Mouse (Mus musculus): ENCODE data around the gene Sec11a. TPM values are rescaled to one million over a fixed set of nuclear protein-coding genes. Genes with fewer than 3 reads are reported as not detected.

Sec11a gene
- polyA plus RNA-seq, 1 experiment from 2014 or later, result 164 TPM

DNA sequence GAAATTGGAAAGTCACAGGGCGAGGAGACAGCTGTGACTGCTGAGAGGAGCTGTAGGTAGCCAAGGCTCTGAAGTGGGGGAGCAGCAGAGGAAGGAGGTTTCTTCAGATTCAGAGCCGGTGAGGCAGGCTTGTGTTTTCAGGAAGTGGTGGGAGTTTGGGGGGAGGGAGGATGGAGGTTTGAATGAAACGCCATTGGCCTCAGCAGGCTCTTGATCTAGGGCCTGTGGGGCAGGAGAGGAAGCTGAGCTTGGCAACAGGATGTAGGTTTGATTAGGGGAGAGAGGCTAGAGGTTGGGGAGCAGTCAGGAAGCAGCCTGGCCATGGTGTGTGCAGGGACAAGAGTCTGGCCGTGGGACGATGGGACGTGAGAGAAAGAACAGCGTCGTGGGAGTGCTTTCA, 82.7 kb downstream of the Sec11a start:
- no peak overlapping the region for H3K9ac ChIP-seq (replicated peaks)
- no peak overlapping the region for H3K4me3 ChIP-seq
- no peaks in the 10 kb centered on the region for H3K9me3 ChIP-seq
- H3K27ac ChIP-seq (replicated peaks), result no peak overlapping the region
- no peaks in the 10 kb centered on the region for H3K27me3 ChIP-seq
- peaks cover 28% of the 10 kb centered on the region for H3K4me1 ChIP-seq
- H3K4me2 ChIP-seq (replicated peaks), result no peak overlapping the region
- 77% methylated on average over 8 of the region's 8 CpGs for WGBS
- H3K36me3 ChIP-seq, result peaks cover 55% of the 10 kb centered on the region
- no peak for ATAC-seq (ENCODE audit: low FRiP score, low read depth)

DNA sequence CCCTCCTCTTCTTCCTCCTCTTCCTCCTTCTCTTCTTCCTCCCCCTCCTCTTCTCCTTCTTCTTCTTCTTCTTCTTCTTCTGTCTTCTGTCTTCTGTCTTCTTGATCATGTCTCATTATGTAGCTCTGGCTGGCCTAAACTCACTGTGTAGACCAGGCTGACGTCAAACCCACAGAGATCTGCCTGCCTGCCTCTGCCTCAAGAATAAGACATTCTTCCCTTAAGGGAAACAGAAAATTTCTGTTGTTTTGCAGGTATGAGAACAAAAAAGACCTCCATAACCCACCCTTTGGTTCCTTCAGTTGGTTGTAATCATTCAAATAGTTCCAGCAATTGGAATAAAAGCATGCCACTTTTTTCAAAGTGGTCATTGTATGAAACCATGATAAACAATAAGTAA, 83.4 kb downstream of the Sec11a start:
- ATAC-seq (ENCODE audit: low FRiP score, low read depth), result no peak
- Histone ChIP-seq H3K4me2 (replicated peaks) (peak overlapping the region; percentile 82; the same call in 1 of the 2 replicates), H3K9me3 (no peaks in the 10 kb centered on the region), H3K4me3 (no peak overlapping the region), H3K4me1 (peaks cover 28% of the 10 kb centered on the region), H3K27ac (replicated peaks) (no peak overlapping the region), H3K9ac (replicated peaks) (no peak overlapping the region), H3K36me3 (peaks cover 48% of the 10 kb centered on the region), H3K27me3 (no peaks in the 10 kb centered on the region)
- WGBS, result 65% methylated on average over 1 of the region's 1 CpGs

DNA sequence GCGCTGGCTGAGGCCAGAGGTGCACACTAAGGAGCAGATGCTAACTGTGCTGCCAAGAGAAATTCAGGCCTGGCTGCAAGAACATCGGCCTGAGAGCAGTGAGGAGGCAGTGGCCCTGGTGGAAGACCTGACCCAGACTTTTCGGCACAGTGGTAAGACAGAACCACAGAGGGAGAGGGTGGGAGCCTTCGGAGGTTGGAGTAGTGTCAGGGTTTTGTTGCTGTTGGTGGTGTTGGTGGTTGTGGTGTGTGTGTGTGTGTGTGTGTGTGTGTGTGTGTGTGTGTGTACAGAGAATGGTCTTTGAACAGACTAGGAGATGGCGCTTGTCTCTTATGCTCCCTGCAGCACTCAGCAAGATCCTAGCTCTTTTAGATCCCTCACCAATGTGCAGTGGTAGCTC, 84.1 kb downstream of the Sec11a start:
- peaks cover 28% of the 10 kb centered on the region for H3K4me1 ChIP-seq
- H3K4me2 ChIP-seq (replicated peaks), result peak overlapping the region; percentile 82
- H3K4me3 ChIP-seq, result peak overlapping the region; percentile 15; the same call in 1 of the 2 replicates

GRCm38 (mm10) chr7:80862475-80862874, 85.1 kb downstream of the Sec11a start:
- peak overlapping the region; percentile 82 for H3K4me2 ChIP-seq (replicated peaks)
- no peak for ATAC-seq (ENCODE audit: low FRiP score, low read depth)

More for the DNA sequence above, 84.1 kb downstream of the Sec11a start:
- 0 out of 2 replicates have a peak overlapping the region, but pooled peaks have one; percentile 25 for H3K27ac ChIP-seq (replicated peaks)
- no peak overlapping the region for H3K9ac ChIP-seq (replicated peaks)
- H3K9me3 ChIP-seq, result no peaks in the 10 kb centered on the region
- 90% methylated on average over 5 of the region's 5 CpGs for WGBS
- H3K36me3 ChIP-seq, result peaks cover 42% of the 10 kb centered on the region
- no peaks in the 10 kb centered on the region for H3K27me3 ChIP-seq
- no peak for ATAC-seq (ENCODE audit: low FRiP score, low read depth)

GRCm38 (mm10) chr7:80860729-80861274, 86.8 kb downstream of the Sec11a start, which contains the start of gene Zscan2:
Gene Zscan2, plus strand, starts transcription at chr7:80860920.
- Histone ChIP-seq H3K9ac (replicated peaks) (peak within 1 kb of the TSS; percentile 88), H3K9me3 (no peaks in the 10 kb centered on the region), H3K36me3 (peaks cover 27% of the 10 kb centered on the region), H3K27ac (replicated peaks) (peak within 1 kb of the TSS; percentile 95), H3K4me1 (peaks cover 28% of the 10 kb centered on the region), H3K4me2 (replicated peaks) (peak within 1 kb of the TSS; percentile 82), H3K27me3 (no peaks in the 10 kb centered on the region), H3K4me3 (peak within 1 kb of the TSS; percentile 83)
- peak; percentile 98 for ATAC-seq (ENCODE audit: low FRiP score, low read depth)
- under 1% methylated on average over 40 of the region's 40 CpGs for WGBS

More at GRCm38 (mm10) chr7:80862475-80862874, 85.1 kb downstream of the Sec11a start:
- peaks cover 32% of the 10 kb centered on the region for H3K36me3 ChIP-seq
- H3K9me3 ChIP-seq, result no peaks in the 10 kb centered on the region
- H3K4me1 ChIP-seq, result peaks cover 28% of the 10 kb centered on the region
- no peaks in the 10 kb centered on the region for H3K27me3 ChIP-seq
- no peak overlapping the region for H3K9ac ChIP-seq (replicated peaks)
- H3K4me3 ChIP-seq, result no peak overlapping the region
- no peak overlapping the region for H3K27ac ChIP-seq (replicated peaks)
- 87% methylated on average over 2 of the region's 2 CpGs for WGBS

DNA sequence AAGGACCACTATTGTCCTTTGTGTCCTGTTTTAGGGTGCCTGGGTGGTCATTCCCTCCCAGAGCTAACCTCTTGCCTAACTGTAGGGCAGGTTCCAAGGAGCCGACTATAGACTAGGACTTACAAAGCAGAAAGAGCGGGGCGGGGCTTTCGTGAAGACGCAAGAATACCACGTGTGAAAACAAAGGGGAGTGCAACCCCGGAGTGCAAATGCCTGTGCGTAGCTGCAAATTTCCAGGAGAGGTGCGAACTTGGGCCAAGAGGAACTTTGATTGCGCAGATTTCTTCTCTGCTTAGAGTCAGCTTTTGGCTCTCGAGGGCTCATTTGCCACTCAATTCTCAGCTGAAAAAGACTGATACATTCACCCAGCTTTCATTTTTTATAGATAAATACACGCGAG, 87.4 kb downstream of the Sec11a start:
- 2% methylated on average over 13 of the region's 13 CpGs for WGBS
- Histone ChIP-seq H3K4me3 (peak overlapping the region; percentile 83), H3K9ac (replicated peaks) (peak overlapping the region; percentile 53), H3K4me1 (peaks cover 28% of the 10 kb centered on the region), H3K4me2 (replicated peaks) (peak overlapping the region; percentile 82), H3K9me3 (no peaks in the 10 kb centered on the region), H3K27ac (replicated peaks) (no peak overlapping the region), H3K27me3 (no peaks in the 10 kb centered on the region), H3K36me3 (peaks cover 21% of the 10 kb centered on the region)
- peak; percentile 55; the same call in 1 of the 2 replicates for ATAC-seq (ENCODE audit: low FRiP score, low read depth)

DNA sequence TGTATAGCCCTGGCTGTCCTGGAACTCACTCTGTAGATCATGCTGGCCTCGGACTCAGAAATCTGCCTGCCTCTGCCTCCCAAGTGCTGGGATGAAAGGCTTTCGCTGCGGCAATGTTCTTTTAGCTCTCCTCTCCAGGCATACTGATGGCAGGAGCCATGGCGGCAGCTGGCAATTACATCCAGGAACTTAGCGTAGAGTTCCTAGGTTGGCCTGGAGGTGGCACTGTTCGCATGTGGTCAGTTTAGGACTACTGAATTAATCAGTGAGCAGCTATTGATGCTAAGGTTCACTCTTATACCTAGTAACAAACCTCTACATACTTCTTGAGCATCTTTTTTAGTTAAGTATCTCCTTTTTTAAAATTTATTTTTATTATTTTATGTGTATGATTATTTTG, 90.4 kb downstream of the Sec11a start:
- 28% methylated on average over 6 of the region's 6 CpGs for WGBS
- Histone ChIP-seq H3K27ac (replicated peaks) (no peak overlapping the region), H3K9ac (replicated peaks) (no peak overlapping the region), H3K4me3 (no peak overlapping the region), H3K27me3 (no peaks in the 10 kb centered on the region), H3K36me3 (no peaks in the 10 kb centered on the region), H3K4me2 (replicated peaks) (no peak overlapping the region), H3K9me3 (no peaks in the 10 kb centered on the region), H3K4me1 (peaks cover 7% of the 10 kb centered on the region)
- no peak for ATAC-seq (ENCODE audit: low FRiP score, low read depth)

- Histone ChIP-seq H3K9me3 (no peaks in the 10 kb centered on the region), H3K4me3 (no peak overlapping the region), H3K4me2 (replicated peaks) (no peak overlapping the region), H3K27ac (replicated peaks) (no peak overlapping the region), H3K27me3 (no peaks in the 10 kb centered on the region), H3K36me3 (no peaks in the 10 kb centered on the region), H3K4me1 (no peaks in the 10 kb centered on the region), H3K9ac (replicated peaks) (no peak overlapping the region)
- no peak for ATAC-seq (ENCODE audit: low FRiP score, low read depth)
These were observed 92.3 kb downstream of the Sec11a start for GRCm38 (mm10) chr7:80855316-80855715.

Other genes with a start within 250 kb of the Sec11a start
- 30.5 and 33.7 TPM in 2 replicates for gene Iqgap1, start 121.8 kb downstream of the Sec11a start, polyA plus RNA-seq (2016; fragmentation: Nextera tagmentation; extraction: Ambion mirVana)
- 4.1 and 5.2 TPM in 2 replicates for gene Zscan2, start 86.9 kb downstream of the Sec11a start, polyA plus RNA-seq (2016; fragmentation: Nextera tagmentation; extraction: Ambion mirVana)
- gene Wdr73, start 46.5 kb downstream of the Sec11a start, polyA plus RNA-seq (2016; fragmentation: Nextera tagmentation; extraction: Ambion mirVana), result 43.3 and 44.7 TPM in 2 replicates
- 5.7 and 6.2 TPM in 2 replicates for gene Nmb, start 42.7 kb downstream of the Sec11a start, polyA plus RNA-seq (2016; fragmentation: Nextera tagmentation; extraction: Ambion mirVana)
- 12.4 and 13.8 TPM in 2 replicates for gene Zfp592, start 45.9 kb upstream of the Sec11a start, polyA plus RNA-seq (2016; fragmentation: Nextera tagmentation; extraction: Ambion mirVana)
- gene Alpk3, start 109.8 kb upstream of the Sec11a start, polyA plus RNA-seq (2016; fragmentation: Nextera tagmentation; extraction: Ambion mirVana), result 0.05 TPM in 2 replicates
- not detected in 2 replicates for gene Slc28a1, start 167.0 kb upstream of the Sec11a start, polyA plus RNA-seq (2016; fragmentation: Nextera tagmentation; extraction: Ambion mirVana)